Mouse (Mus musculus): Measurements from ENCODE around the gene Tnf.

GRCm38 (mm10) chr17:35225456-35225855 is 23.6 kb upstream of the Tnf start:
- TF ChIP-seq CTCF (conservative IDR thresholded peaks at IDR 0.05 in 1 of 2, IDR thresholded peaks at IDR 0.05 in 1 of 2; ENCODE audit: low read depth in 2 of 2, low read length in 2 of 2) = no peak
- no peak for TF ChIP-seq RAD21 (IDR thresholded peaks at IDR 0.05; ENCODE audit: low read depth, low read length)
- TF ChIP-seq POLR2A (IDR thresholded peaks at IDR 0.05; ENCODE audit: low read depth, low read length) = no peak
- TF ChIP-seq MYC (IDR thresholded peaks at IDR 0.05; ENCODE audit: low read depth, low read length) = no peak
- no peak for TF ChIP-seq MXI1 (IDR thresholded peaks at IDR 0.05; ENCODE audit: low read depth, low read length)
- no peak for TF ChIP-seq IRF4 (IDR thresholded peaks at IDR 0.05; ENCODE audit: low read depth, low read length)
- TF ChIP-seq EP300 (IDR thresholded peaks at IDR 0.05; ENCODE audit: low read length) = no peak
- TF ChIP-seq ELF1 (IDR thresholded peaks at IDR 0.05; ENCODE audit: low read depth, low read length) = no peak
- no peak for TF ChIP-seq JUN (IDR thresholded peaks at IDR 0.05; ENCODE audit: insufficient read depth, low read depth, low read length)

All from CH12.LX (cell line).